Mouse (Mus musculus) lung, embryonic 16.5 days (tissue): ENCODE data around the gene Daxx. TPM values are rescaled to one million over a fixed set of nuclear protein-coding genes. Genes with fewer than 3 reads are reported as not detected.
"Not testable (repeated sequence)": the region's sequence is repeated elsewhere in the genome, so short reads cannot be mapped to it uniquely, and the experiment has no call there.

Experiments used
- ATAC-seq: fragments of 200-750 bp; cut with Nextera tagmentation; 2 replicates; pipeline ENCODE4 v1.8.0; 2017; ENCODE audit warnings: low read depth, mild to moderate bottlenecking, moderate library complexity
- H3K27ac ChIP-seq: fragments of 300-500 bp; sonication (generic); 2 replicates; pipeline ENCODE4 v1.5.1; 2014; ENCODE audit warnings: mild to moderate bottlenecking, control low read depth, low read length
- H3K27me3 ChIP-seq: fragments of 300-500 bp; sonication (generic); 2 replicates; pipeline ENCODE4 v1.6.1; 2014; ENCODE audit warnings: low read depth, low read length, mixed read lengths; ENCODE audit not compliant: control insufficient read depth, insufficient read depth
- H3K36me3 ChIP-seq: fragments of 300-500 bp; sonication (generic); 2 replicates; pipeline ENCODE4 v1.6.1; 2014; ENCODE audit warnings: low read length; ENCODE audit not compliant: control insufficient read depth, insufficient read depth
- H3K4me1 ChIP-seq: fragments of 300-500 bp; sonication (generic); replicated peaks from 2 replicates; pipeline ENCODE4 v1.6.1; 2014; ENCODE audit warnings: low read length, mixed read lengths; ENCODE audit not compliant: control insufficient read depth, insufficient read depth
- H3K4me2 ChIP-seq: fragments of 300-500 bp; sonication (generic); 2 replicates; pipeline ENCODE4 v1.6.1; 2014; ENCODE audit warnings: low read depth, low read length, control low read depth
- H3K4me3 ChIP-seq: fragments of 300-500 bp; sonication (generic); 2 replicates; pipeline ENCODE4 v1.5.1; 2014; ENCODE audit warnings: mild to moderate bottlenecking, low read length, control low read depth
- H3K9ac ChIP-seq: fragments of 300-500 bp; sonication (generic); 2 replicates; pipeline ENCODE4 v1.6.1; 2014; ENCODE audit warnings: low read length, control low read depth
- H3K9me3 ChIP-seq: fragments of 300-500 bp; sonication (generic); 2 replicates; pipeline ENCODE4 v1.6.1; 2016; ENCODE audit warnings: low read length; ENCODE audit not compliant: control insufficient read depth
- WGBS: fragments of 180-500 bp; shearing (Covaris S2); extraction: QIAGEN DNeasy Blood & Tissue Kit; methylation state at CpG from one replicate; pipeline ENCODE4 v1.1.7; 2014; 5-methylcytosine and 5-hydroxymethylcytosine counted together
- polyA plus RNA-seq: library from polyadenylated mRNA; unstranded; fragments of >200 nt; fragmentation: Nextera tagmentation; extraction: Ambion mirVana; gene quantifications from 2 replicates; pipeline ENCODE4 v1.2.1, GENCODE M21; 2015

Daxx gene
- polyA plus RNA-seq, 1 experiment from 2014 or later, result 50.6 TPM

DNA sequence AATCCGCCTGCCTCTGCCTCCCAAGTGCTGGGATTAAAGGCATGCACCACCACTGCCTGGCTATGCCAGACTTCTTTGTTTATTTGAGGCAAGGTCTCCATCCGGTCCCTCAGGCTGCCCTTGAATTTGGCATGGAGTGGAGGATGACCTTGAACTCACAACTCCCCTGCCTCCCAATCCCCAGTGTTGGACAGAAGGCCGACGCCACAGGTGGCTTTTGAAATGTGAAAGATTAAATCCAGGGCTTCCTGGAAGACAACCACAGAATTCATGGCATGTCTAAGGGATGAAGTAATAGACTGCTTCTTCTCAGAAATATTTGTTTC is 8.3 kb upstream of the Daxx start:
- Histone ChIP-seq H3K4me3 (no peak overlapping the region), H3K9me3 (no peaks in the 10 kb centered on the region), H3K4me2 (no peak overlapping the region), H3K4me1 (no peaks in the 10 kb centered on the region), H3K27ac (no peak overlapping the region), H3K9ac (no peak overlapping the region), H3K36me3 (no peaks in the 10 kb centered on the region), H3K27me3 (no peaks in the 10 kb centered on the region)
- ATAC-seq, result no peak
- WGBS, result 70% methylated on average over 4 of the region's 4 CpGs

DNA sequence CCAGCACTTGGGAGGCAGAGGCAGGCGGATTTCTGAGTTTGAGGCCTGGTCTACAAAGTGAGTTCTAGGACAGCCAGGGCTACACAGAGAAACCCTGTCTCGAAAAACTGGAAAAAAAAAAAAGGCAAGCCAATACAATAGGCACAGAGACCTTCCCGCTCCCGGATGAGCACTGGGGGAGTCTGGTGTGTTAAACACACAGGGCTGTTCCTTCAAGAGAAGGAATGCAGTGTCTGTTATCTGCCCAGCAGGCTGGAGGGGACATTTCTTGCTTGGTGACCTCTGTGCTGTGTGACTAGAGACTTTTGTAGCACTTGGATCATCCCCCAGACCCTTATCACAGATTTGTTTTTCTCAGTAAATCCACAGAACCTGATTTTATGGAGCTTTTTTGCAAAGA is 7.6 kb upstream of the Daxx start:
- ATAC-seq, result no peak
- no peak overlapping the region for H3K4me2 ChIP-seq
- H3K9ac ChIP-seq, result no peak overlapping the region
- no peaks in the 10 kb centered on the region for H3K9me3 ChIP-seq
- 63% methylated on average over 4 of the region's 4 CpGs for WGBS
- no peaks in the 10 kb centered on the region for H3K4me1 ChIP-seq
- no peak overlapping the region for H3K27ac ChIP-seq
- H3K27me3 ChIP-seq, result no peaks in the 10 kb centered on the region
- H3K4me3 ChIP-seq, result no peak overlapping the region
- no peaks in the 10 kb centered on the region for H3K36me3 ChIP-seq

DNA sequence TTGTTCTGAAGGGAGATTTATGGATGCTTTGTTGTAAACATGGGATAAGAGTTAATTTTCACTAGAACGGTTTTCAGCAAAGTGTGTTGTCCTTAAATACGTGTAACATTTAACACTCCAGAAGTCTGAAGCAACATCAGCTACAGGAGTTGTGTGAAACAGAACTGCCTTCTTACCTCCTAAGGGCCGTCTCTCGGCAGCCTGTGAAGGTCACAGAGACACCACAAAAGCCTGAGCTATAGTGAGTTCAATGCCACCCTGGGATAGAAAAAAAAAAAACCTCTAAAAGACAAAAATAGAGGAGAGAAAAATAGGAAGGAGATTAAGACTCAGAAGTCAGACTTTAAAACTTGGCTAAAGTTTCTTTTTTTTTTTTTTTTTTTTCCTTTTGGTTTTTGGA is 7.1 kb upstream of the Daxx start:
- no peak overlapping the region for H3K27ac ChIP-seq
- ATAC-seq, result no peak

DNA sequence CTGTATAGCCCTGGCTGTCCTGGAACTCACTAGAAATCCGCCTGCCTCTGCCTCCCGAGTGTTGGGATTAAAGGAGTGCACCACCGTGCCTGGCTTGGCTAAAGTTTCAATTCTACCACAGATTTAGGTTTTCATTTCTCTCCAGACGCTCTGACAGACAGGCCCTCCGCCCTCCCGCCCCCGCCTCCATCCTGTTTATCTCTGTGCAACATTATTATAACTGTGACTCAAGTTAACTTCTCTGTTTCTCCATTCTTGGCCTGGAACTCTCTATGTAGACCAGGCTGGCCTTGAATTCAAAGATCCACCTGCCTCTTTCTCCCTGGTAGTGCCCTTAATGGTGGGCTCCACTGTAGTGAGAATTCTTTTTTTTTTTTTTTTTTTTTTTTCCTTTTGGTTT is 6.7 kb upstream of the Daxx start:
- 70% methylated on average over 7 of the region's 7 CpGs for WGBS
- Histone ChIP-seq H3K4me1 (no peaks in the 10 kb centered on the region), H3K36me3 (no peaks in the 10 kb centered on the region), H3K27me3 (no peaks in the 10 kb centered on the region), H3K27ac (no peak overlapping the region), H3K4me2 (no peak overlapping the region), H3K9me3 (no peaks in the 10 kb centered on the region), H3K4me3 (no peak overlapping the region), H3K9ac (no peak overlapping the region)
- ATAC-seq, result no peak

More for the DNA sequence above, 7.1 kb upstream of the Daxx start:
- Histone ChIP-seq H3K4me2 (no peak overlapping the region), H3K4me3 (no peak overlapping the region), H3K4me1 (no peaks in the 10 kb centered on the region), H3K9ac (no peak overlapping the region), H3K9me3 (no peaks in the 10 kb centered on the region), H3K27me3 (no peaks in the 10 kb centered on the region), H3K36me3 (no peaks in the 10 kb centered on the region)
- WGBS, result 54% methylated on average over 4 of the region's 4 CpGs

DNA sequence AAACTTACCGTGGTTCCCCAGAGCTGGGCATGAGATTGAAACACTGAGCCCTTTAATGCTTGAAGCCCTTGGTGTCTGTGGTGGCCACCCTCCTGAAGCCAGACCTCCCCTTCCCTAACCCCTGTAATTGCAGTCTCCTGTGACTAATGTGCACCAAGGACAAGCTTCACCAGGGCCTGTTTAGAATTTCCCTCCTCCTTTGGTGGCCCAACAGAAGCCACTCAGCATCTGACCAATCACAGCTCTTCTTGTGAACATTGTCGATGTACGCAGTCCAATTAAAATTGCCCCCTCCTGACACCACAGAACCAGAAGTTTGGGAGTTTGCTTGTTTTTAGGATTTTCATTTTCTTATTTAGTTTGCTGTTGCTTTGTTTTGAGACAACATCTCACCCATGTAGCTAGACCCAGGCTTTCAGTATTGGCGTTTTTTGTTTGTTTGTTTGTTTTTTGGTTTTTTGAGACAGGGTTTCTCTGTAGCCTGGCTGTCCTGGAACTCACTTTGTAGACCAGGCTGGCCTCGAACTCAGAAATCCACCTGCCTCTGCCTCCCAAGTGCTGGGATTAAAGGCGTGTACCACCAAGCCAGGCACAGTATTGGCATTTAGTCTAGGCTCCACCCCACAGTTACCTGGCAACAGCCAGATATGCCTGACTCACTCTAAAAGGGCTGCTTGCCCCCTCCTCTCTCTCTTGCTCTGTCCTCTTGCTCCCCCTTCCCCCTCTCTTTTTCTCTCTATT is 5.1 kb upstream of the Daxx start:
- not testable (repeated sequence) for H3K4me1 ChIP-seq, H3K4me3 ChIP-seq, H3K9me3 ChIP-seq, H3K36me3 ChIP-seq, H3K9ac ChIP-seq, H3K27ac ChIP-seq, H3K27me3 ChIP-seq, H3K4me2 ChIP-seq, ATAC-seq
- 66% methylated on average over 6 of the region's 6 CpGs for WGBS

DNA sequence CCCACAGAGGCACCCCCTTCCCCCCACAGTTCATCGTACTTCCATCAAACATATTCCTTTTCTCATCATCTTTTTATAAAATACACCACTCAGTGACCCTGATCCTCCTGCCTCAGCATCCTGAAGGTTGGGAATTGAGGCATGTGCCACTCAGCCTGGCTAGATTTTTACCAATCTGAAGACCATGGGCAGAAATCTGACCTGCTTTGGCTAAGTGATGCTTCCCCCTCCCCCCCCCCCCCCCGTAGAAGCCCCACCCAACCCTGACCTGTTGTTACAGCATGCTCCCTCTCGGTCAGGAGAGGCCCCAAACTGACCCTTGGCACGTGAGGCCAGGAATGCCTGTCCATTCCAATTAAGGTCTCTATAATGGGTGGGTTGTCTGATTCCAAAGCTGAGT is 4.4 kb upstream of the Daxx start, which contains the start of gene Platr17:
Gene Platr17 (plus strand): TSS at position 301 of the 400 bp plus-strand sequence.
- not testable (repeated sequence) for H3K36me3 ChIP-seq, H3K4me3 ChIP-seq, H3K9ac ChIP-seq, H3K9me3 ChIP-seq, H3K27ac ChIP-seq, ATAC-seq, H3K4me1 ChIP-seq, H3K4me2 ChIP-seq, H3K27me3 ChIP-seq
- 36% methylated on average over 3 of the region's 4 CpGs for WGBS

DNA sequence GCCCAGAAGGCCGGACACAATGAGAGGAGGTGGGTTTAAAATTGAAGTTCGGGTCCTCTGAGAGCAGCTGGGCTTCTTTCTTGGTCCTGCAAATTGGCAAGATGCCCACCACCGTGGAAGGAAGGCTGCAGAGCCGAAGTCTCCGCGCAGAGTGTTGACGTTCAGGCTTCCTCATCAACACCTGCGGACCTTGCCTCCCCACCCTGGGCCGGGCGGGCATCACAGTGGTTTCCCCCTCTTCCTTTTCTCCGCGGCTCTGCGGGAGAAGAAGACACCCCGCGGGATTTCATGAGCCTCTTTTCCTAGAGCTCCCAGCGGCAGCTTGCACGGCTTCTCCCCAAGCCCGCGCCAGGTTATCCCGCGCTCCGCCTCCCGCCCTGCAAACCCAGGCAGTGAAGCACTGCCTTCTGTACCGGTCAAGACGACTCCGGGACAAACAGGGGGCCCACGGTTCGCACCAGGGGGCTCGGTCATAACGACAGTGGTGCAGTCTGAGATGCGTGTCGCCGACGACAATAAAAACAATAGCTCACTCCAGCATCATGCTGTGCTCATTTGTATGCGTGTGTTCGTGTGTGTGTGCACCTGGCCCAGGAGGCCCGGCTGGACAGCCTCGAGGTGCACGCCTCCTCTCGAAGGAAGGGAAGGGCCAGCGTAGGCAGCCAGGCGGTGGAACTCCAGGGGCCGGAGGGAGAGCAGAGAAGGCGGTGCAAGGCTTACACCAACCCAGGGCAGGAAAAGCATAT is 710 bp upstream of the Daxx start:
- peak overlapping the region; percentile 91 for H3K27ac ChIP-seq
- WGBS, result under 1% methylated on average over 42 of the region's 44 CpGs
- H3K4me3 ChIP-seq, result peak overlapping the region; percentile 99
- H3K36me3 ChIP-seq, result peaks cover 19% of the 10 kb centered on the region
- peak overlapping the region; percentile 92 for H3K4me2 ChIP-seq
- H3K9ac ChIP-seq, result peak overlapping the region; percentile 73
- no peaks in the 10 kb centered on the region for H3K27me3 ChIP-seq
- peaks cover 8% of the 10 kb centered on the region for H3K4me1 ChIP-seq
- H3K9me3 ChIP-seq, result no peaks in the 10 kb centered on the region
- ATAC-seq, result peak; percentile 57

DNA sequence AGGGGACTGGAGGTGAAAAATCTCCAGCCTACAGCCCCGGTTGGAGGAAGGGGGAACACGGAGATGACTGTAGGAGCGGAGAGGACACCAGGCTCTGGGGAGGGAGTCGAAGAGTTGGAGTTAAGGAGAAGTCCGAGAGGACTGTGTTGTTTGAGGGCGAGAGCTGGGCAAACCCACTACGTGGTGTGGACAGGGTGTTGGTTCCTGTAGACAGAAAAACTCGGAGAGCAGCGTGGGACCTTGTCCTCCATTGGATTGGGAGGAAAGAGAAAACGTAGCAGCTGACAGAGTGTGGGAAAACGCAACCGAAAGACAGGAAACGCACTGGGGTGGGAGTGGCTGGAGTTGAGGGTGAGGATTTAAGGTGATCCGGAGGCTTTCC is 646 bp downstream of the Daxx start:
- Histone ChIP-seq H3K9me3 (no peaks in the 10 kb centered on the region), H3K4me1 (peaks cover 10% of the 10 kb centered on the region), H3K27ac (peak overlapping the region; percentile 94), H3K4me3 (peak overlapping the region; percentile 99), H3K4me2 (peak overlapping the region; percentile 92), H3K9ac (peak overlapping the region; percentile 95), H3K27me3 (no peaks in the 10 kb centered on the region), H3K36me3 (peaks cover 28% of the 10 kb centered on the region)
- under 1% methylated on average over 14 of the region's 14 CpGs for WGBS
- ATAC-seq, result no peak

DNA sequence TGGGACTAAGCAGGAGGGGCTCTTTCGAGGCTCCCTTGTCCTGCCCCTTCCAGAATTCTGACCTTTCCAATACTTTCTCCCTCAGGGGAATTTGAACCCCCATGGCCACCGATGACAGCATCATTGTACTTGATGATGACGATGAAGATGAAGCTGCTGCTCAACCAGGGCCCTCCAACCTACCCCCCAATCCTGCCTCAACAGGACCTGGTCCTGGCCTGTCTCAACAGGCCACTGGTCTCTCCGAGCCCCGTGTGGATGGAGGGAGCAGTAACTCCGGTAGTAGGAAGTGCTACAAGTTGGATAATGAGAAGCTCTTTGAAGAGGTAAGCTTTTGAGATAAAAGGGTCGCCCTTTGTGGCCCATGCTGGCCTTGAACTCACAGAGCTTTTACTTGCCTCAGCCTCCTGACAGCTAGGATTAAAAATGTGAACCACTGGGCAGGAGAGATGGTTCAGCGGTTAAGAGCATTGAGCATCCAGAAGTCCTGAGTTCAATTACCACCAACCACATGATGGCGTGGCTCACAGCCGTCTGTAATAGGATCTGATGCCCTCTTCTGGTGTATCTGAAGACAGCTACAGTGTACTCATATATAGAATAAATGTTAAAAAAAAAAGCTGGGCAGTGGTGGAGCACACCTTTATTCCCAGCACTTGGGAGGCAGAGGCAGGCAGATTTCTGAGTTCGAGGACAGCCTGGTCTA is 1.3 kb downstream of the Daxx start:
- peak overlapping the region; percentile 92 for H3K4me2 ChIP-seq
- H3K27me3 ChIP-seq, result no peaks in the 10 kb centered on the region
- 46% methylated on average over 11 of the region's 11 CpGs for WGBS
- no peak for ATAC-seq
- peak overlapping the region; percentile 94 for H3K27ac ChIP-seq
- H3K9me3 ChIP-seq, result no peaks in the 10 kb centered on the region
- H3K9ac ChIP-seq, result peak overlapping the region; percentile 95
- H3K4me1 ChIP-seq, result peaks cover 16% of the 10 kb centered on the region
- H3K4me3 ChIP-seq, result peak overlapping the region; percentile 99
- peaks cover 28% of the 10 kb centered on the region for H3K36me3 ChIP-seq
